Mouse (Mus musculus): ENCODE measurements around the gene Acvr2a.
A peak's percentile ranks its signal among the peaks of the same experiment; 100 is the strongest.

Acvr2a gene

DNA sequence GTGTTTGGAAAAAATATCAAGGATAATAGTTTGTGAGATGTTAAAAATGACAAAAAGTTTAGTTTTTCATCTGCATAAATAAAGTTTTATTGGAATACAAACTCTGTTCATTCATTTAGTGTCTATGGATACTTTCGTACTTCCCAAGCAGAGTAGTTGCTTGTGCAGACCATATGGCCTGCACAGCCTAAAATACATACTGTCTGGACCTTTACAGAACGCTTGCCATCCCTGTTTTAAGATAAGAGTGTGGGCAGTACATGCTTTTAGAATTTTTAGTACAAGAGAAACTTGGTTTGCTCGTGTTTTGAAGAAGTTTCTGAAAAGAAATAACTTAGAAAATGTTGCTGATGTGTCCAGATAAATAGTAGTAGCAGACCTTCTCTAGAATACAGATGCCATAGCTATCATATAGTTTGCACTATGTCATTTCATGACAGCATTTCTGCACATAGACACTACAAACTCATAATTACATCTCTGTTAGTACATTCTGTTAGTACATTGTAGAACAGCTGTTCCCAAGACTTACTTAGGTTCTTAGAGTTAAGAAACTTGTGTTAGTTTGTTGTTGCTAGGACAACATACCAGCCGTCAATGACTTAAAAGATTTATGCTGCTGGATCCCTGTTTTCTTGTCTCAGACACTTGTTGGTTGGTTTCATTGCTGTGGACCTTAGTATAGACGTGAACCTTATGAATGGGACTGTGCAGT, 54.4 kb downstream of the Acvr2a start:
- no peak for DNase-seq (ENCODE audit: low spot score in 2 of 2)

DNA sequence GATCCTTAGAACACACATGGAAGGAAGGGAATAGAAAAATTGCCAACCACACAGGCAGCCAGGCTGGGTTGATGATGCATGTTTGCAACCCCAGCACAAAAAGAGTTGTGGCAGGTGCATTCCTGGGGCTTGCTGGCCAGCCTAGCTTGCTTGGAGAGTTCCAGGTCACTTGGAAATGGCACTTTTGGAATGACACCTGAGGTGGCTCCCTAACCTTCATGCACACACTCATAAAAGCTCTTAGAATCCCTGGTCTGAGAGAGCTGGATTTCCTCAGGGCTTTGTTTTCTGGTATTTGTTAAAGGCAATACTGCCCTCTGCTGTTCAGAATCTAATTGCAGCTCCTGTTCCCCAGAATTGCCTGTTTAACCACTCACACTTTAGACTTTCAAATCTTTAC, 72.0 kb downstream of the Acvr2a start:
- no peak for DNase-seq (ENCODE audit: low spot score in 2 of 2)

DNA sequence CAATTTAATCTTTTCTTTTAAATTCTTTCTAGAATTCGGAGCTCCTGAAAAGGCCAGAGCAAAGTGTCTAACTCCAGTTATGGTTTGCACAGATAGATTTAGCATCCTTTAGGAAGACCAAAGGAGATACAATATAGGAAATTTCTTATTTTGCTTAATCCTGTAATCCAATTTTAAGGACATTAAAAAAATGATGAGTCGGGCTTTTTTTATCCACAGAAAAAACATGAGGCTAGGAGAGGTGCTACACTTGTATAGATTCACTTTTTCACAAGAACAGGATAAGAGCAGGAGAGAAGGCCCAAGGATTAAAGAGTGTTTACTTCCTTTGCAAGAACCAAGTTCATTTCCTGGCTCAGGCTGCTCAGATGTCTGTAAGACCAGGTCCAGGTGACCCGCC, 81.3 kb downstream of the Acvr2a start:
- no peak for DNase-seq (ENCODE audit: low spot score in 2 of 2)

DNA sequence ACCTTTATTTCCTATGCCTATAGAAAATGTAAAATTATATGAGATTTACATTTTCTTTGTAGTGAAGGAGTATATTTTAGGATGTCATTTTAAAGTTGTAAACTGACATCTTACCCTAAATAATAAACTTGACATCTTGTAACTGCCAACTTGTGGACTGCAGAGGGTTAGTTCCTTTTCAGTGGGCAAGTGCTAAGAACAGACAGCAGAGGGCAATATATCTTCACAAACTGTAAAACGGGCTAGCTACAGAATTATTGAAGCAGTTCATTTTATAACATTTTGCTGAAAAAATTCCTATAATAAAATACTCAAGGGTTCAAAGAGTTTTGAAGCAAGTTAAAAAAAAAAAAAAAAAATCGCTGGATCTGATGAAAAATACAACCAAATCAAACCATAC, 95.0 kb downstream of the Acvr2a start:
- no peak for DNase-seq (ENCODE audit: low spot score in 2 of 2)

DNA sequence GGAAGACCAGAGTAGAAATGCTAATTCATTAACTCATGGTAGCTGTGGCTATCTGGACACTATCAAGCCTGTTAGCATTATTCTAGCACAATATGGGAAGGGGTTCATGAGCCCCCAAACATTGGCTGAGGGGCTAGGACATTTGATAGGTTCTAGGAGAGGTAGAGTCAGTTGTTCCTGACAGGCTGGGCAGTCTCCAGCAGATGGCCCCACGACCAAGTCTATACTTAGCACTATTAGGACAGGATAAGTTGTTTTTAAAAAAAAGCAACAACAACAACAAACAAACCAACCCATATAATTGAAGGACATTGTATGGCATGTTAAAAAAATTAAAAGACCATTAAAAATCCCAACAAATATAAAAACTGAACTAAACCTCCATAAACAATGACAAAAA, 100.3 kb downstream of the Acvr2a start:
- no peak for DNase-seq (ENCODE audit: low spot score in 2 of 2)

DNA sequence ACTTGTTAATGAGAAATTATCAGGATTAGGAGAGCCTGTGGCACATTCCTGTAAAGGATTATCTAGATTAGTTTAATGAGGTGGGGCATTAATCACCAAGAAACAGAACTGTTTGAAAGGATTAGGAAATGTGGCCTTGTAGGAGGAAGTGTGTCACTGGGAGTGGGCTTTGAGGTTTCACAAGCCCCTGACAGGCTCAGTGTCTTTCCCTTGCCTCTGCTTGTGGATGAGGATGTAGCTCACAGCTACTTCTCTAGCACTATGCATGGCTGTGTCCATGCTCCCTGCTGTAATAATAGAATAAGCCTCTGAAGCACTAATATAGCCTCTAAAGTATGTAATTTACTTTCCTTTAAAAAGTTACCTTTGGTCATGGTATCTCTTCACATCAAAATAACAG, 101.9 kb downstream of the Acvr2a start:
- DNase-seq (ENCODE audit: low spot score in 2 of 2): no peak

DNA sequence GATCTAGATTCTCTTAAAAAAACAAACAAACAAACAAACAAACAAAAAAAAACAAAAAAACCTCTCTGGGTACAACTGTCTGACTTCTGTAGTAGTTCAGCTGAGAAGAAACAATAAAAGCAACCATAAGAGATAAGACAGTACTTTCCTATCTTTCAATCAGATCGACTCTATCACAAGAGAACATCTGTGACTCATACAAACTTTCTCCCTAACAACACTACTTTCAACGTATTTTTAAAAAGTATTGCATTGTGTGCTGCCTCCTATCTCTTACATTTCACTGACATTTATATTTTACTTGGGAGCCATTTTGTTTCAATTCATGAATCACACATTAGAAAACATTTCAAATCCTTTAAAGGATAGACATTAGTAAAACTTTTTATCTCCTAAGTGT, 121.1 kb downstream of the Acvr2a start:
- DNase-seq (ENCODE audit: low spot score in 2 of 2): no peak

DNA sequence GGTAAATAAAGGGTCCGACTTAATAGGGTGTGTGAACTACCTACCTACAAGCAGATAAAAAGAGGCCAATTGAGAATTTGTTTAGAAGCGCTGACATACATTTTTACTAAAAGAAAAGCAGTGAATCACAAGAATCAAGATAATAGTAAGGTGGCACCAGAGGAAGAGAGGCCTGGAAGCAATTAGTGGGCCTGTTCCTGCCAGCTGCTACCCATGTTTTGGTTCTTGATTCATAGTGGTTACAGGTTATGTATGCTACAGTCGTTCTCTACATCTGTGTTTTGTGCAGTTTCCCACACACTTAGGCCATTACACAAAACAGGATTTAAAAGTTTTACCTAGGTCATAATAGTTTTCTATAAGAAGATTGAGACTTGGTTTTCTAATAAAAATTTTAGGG, 133.9 kb downstream of the Acvr2a start:
- no peak for DNase-seq (ENCODE audit: low spot score in 2 of 2)

DNA sequence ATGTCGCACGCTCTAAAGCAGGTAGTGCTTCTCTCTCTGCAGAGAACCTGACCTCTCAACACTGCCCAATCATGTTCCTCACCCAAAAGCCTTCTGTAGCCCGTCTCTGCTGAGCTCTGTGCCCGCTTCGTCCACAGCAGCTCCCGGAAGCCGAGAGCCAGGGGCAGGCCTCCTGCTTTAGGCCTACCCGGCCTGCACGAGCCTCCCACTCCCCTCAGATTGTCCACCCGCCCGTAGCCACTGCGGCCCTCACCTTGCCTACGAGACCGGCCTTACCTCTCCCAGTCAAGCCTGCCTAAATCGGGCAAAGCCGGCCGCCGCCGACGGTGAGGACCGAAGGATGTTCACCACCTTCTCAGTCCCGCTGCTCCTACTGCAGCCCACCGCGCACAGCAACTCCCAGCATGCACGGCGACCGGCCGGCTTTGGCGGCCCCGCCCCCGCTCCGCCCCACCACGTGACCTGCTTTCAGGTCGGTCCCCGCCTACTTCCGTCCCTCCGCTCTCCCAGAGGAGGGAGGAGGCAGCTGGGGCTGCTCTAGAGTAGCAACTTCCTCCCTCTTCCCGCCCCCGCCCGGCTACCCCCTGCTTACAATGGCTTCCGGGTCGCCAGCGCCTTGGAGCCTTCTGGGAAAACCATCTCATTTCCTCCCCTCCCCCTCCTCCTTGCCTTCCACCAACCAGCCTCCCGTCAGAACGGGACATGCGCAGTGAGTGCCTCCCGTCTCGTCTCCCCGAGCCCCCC, 135.1 kb downstream of the Acvr2a start, which contains the start of gene Mbd5:
Mbd5 (plus strand) TSS at position 668 of the 744 bp plus-strand sequence.
- peak; percentile 98 to 99 for DNase-seq (ENCODE audit: low spot score in 2 of 2)

DNA sequence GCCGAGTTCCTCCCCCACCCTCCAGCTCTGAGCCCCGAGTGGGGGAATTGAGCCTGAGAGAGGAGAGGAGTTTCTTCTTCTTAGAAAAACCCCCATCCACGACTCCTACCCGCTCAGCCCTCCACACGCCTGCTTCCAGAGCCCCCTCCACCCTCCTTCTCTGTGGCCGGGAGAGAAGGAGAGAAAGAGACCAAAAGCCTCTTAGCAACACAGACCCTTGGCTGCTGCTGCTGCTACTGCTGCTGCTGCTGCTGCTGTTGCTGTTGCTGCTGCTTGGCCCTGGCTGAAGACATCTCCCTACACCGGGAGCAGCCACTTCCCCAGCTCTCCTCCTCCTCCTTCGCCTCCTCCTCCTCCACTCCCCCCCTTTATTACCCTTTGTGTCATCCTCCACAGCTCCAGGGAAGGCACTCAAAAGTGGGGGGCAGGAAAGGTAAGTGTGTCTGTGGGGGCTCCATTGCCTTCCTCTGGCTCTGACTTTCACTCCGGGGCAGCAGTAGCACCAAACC, 135.9 kb downstream of the Acvr2a start:
- peak in 1 of 2 experiments; percentile 23 for DNase-seq (ENCODE audit: low spot score in 2 of 2)

DNA sequence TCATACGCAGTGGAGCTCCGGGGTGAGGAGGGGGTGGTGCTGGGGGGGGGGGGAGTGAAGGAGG, 136.2 kb downstream of the Acvr2a start, which contains the start of gene Orc4:
Orc4 (minus strand) TSS at position 26 of the 64 bp plus-strand sequence.
- no peak for DNase-seq (ENCODE audit: low spot score in 2 of 2)

DNA sequence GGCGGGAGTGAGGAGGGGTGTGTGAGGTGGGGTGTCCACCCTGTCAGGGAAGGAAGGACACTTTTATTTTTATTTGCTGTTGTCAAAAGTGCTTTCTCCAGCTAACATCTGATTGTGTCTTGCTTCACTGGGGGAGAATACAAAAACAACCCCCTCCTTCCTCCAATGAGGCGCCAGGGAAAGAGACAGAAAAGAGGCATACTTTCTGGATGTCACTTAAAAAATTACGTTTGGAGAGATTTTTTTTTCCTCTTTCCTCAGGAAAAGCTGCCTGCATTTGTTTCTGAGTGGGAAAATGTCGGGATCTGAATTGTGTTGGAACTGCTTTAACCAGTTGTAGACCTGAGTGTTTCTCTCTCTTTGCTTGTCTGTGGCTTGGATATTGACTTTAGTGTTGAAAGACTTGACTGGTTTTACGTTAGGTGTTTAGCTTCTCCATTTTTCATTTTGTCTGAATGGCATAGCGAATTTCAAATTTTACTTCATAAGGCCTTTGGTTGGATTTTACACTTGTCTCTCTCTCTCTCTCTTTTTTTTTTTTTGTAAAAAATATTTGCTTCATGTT, 136.5 kb downstream of the Acvr2a start:
- DNase-seq (ENCODE audit: low spot score in 2 of 2): no peak

Measured in urinary bladder, postnatal 4 days (tissue).